Comparison of ENCODE assay signal across 8 mouse cellular contexts in genomic region chr8:94013026-94013612, GRCm38 (mm10). TPM values are rescaled to one million over a fixed set of nuclear protein-coding genes. Genes with fewer than 3 reads are reported as not detected.
A peak's percentile ranks its signal among the peaks of the same experiment; 100 is the strongest.
DNase-seq lines count a peak whose midpoint lies in the region; ATAC-seq and TF ChIP-seq lines count a peak whose summit lies in the region.

No protein-coding gene starts in this region.

- H3K27me3 ChIP-seq in heart, embryonic 16.5 days (ENCODE audit: control insufficient read depth, insufficient read depth, low read length), result no peaks in the 10 kb centered on the region
- H3K27me3 ChIP-seq in G1E (ENCODE audit: insufficient read depth, low read length), result no peaks in the 10 kb centered on the region
- no peaks in the 10 kb centered on the region for H3K27me3 ChIP-seq in forebrain, postnatal 0 days (ENCODE audit: insufficient read depth, low read length)
- H3K27me3 ChIP-seq in midbrain, embryonic 11.5 days (ENCODE audit: control insufficient read depth, insufficient read depth, low read length), result no peaks in the 10 kb centered on the region

- ATAC-seq in heart, embryonic 16.5 days (replicated peaks; ENCODE audit: extremely low read depth, insufficient read depth, low FRiP score), result no peak
- no peak for ATAC-seq in G1E (ENCODE audit: extremely low read depth, insufficient number of reproducible peaks, low FRiP score, poor library complexity, severe bottlenecking)
- no peak for ATAC-seq in forebrain, postnatal 0 days
- ATAC-seq in midbrain, embryonic 11.5 days (ENCODE audit: low FRiP score), result no peak

- H3K9ac ChIP-seq in heart, embryonic 16.5 days (ENCODE audit: low read length), result peak overlapping the region; percentile 99
- H3K9ac ChIP-seq in forebrain, postnatal 0 days, result peak overlapping the region; percentile 96
- H3K9ac ChIP-seq in midbrain, embryonic 11.5 days (ENCODE audit: low read length), result peak overlapping the region; percentile 96

- H3K4me3 ChIP-seq in heart, embryonic 16.5 days (ENCODE audit: low read length), result peak overlapping the region; percentile 99
- peak overlapping the region; percentile 87 for H3K4me3 ChIP-seq in G1E (ENCODE audit: low read depth, low read length)
- H3K4me3 ChIP-seq in forebrain, postnatal 0 days (ENCODE audit: low read depth, low read length), result peak overlapping the region; percentile 93
- peak overlapping the region; percentile 92 for H3K4me3 ChIP-seq in midbrain, embryonic 11.5 days (ENCODE audit: low read depth, low read length)

- H3K27ac ChIP-seq in heart, embryonic 16.5 days (ENCODE audit: low read length), result peak overlapping the region; percentile 95
- peak overlapping the region; percentile 95 for H3K27ac ChIP-seq in forebrain, postnatal 0 days (ENCODE audit: low read depth, low read length)
- peak overlapping the region; percentile 90; the same call in 1 of the 2 replicates for H3K27ac ChIP-seq in midbrain, embryonic 11.5 days (ENCODE audit: low read depth, low read length)

- H3K4me2 ChIP-seq in heart, embryonic 16.5 days (ENCODE audit: low read depth, low read length), result peak overlapping the region; percentile 93
- peak overlapping the region; percentile 81 for H3K4me2 ChIP-seq in forebrain, postnatal 0 days (ENCODE audit: low read depth)
- H3K4me2 ChIP-seq in midbrain, embryonic 11.5 days, result peak overlapping the region; percentile 88

- H3K4me1 ChIP-seq in heart, embryonic 16.5 days (ENCODE audit: control insufficient read depth, insufficient read depth, low read length), result peaks cover 28% of the 10 kb centered on the region
- H3K4me1 ChIP-seq in G1E (ENCODE audit: insufficient read depth, low read depth, low read length), result peaks cover 37% of the 10 kb centered on the region
- peaks cover 13% of the 10 kb centered on the region; the same call in 1 of the 2 replicates for H3K4me1 ChIP-seq in forebrain, postnatal 0 days (ENCODE audit: insufficient read depth)
- H3K4me1 ChIP-seq in midbrain, embryonic 11.5 days (ENCODE audit: control insufficient read depth, insufficient read depth, low read length), result peaks cover 21% of the 10 kb centered on the region

- no peaks in the 10 kb centered on the region for H3K9me3 ChIP-seq in heart, embryonic 16.5 days (replicated peaks; ENCODE audit: control insufficient read depth, low read length)
- H3K9me3 ChIP-seq in G1E (replicated peaks), result no peaks in the 10 kb centered on the region
- H3K9me3 ChIP-seq in forebrain, postnatal 0 days (ENCODE audit: low read length), result no peaks in the 10 kb centered on the region
- no peaks in the 10 kb centered on the region for H3K9me3 ChIP-seq in midbrain, embryonic 11.5 days (ENCODE audit: control insufficient read depth, low read length)

- WGBS in heart, embryonic 16.5 days, result 19% methylated on average over 7 of the region's 7 CpGs
- WGBS in forebrain, postnatal 0 days, result 35% methylated on average over 7 of the region's 7 CpGs
- 44% methylated on average over 7 of the region's 7 CpGs for WGBS in midbrain, embryonic 11.5 days

- no peak for DNase-seq in heart, postnatal 25 days (ENCODE audit: low spot score)
- no peak for DNase-seq in G1E (ENCODE audit: low spot score)
- DNase-seq in forebrain, postnatal 0 days, result no peak
- DNase-seq in midbrain, embryonic 11.5 days (ENCODE audit: low spot score, missing footprints), result no peak
- DNase-seq in gastrocnemius, postnatal 4 days (ENCODE audit: low spot score in 2 of 2), result no peak
- DNase-seq in ovary, postnatal 14 days (ENCODE audit: low spot score), result no peak
- DNase-seq in testis, postnatal 14 days (ENCODE audit: low spot score), result no peak

- intact Hi-C loops in heart, postnatal 25 days (cut with DNase I), result no loop called here

- no peaks in the 10 kb centered on the region for H3K36me3 ChIP-seq in heart, embryonic 16.5 days (ENCODE audit: control insufficient read depth, insufficient read depth)
- peaks cover 33% of the 10 kb centered on the region for H3K36me3 ChIP-seq in G1E (replicated peaks)
- H3K36me3 ChIP-seq in forebrain, postnatal 0 days (ENCODE audit: insufficient read depth), result no peaks in the 10 kb centered on the region
- H3K36me3 ChIP-seq in midbrain, embryonic 11.5 days (ENCODE audit: control insufficient read depth, insufficient read depth, low read length), result no peaks in the 10 kb centered on the region

- TF ChIP-seq CTCF in G1E (IDR thresholded peaks at IDR 0.05; ENCODE audit: low read depth, low read length), result no peak
- no peak for TF ChIP-seq CTCF in forebrain, postnatal 0 days (IDR thresholded peaks at IDR 0.05; ENCODE audit: low read depth)

RNA-seq across cellular contexts. Expression of gene Amfr, which starts 0.5 kb away (rescaled TPM):
- 43.3 and 45.5 TPM in 2 replicates for polyA plus RNA-seq in heart, embryonic 16.5 days (2015; fragmentation: Nextera tagmentation; extraction: Ambion mirVana)
- total RNA-seq in heart, postnatal 25 days (2021), result 100 to 1,000 TPM; 112 to 121 TPM
- total RNA-seq in G1E (2014; fragmentation: Nextera tagmentation) (35.7 and 65.9 TPM in 2 replicates), G1E (2017) (108 and 123 TPM in 2 replicates)
- polyA plus RNA-seq in G1E (2012), result 20.7 and 26.1 TPM in 2 replicates
- 163 and 217 TPM in 2 replicates for total RNA-seq in forebrain, postnatal 0 days (2014; rRNA removed)
- 82.8 and 90.2 TPM in 2 replicates for polyA plus RNA-seq in forebrain, postnatal 0 days (2015; fragmentation: Nextera tagmentation; extraction: Ambion mirVana)
- 56.8 and 64.7 TPM in 2 replicates for polyA plus RNA-seq in midbrain, embryonic 11.5 days (2014; fragmentation: Nextera tagmentation; extraction: Ambion mirVana)
- 10 to 100 TPM; 93.2 to 98.0 TPM for total RNA-seq in gastrocnemius, postnatal 4 days (2021)

RNA-seq across cellular contexts. Expression of gene Nudt21, which starts 23.7 kb away (rescaled TPM):
- 64.5 and 76.9 TPM in 2 replicates for polyA plus RNA-seq in heart, embryonic 16.5 days (2015; fragmentation: Nextera tagmentation; extraction: Ambion mirVana)
- total RNA-seq in heart, postnatal 25 days (2021), result 10 to 100 TPM; 24.8 to 27.1 TPM
- total RNA-seq in G1E (2014; fragmentation: Nextera tagmentation), result 33.2 and 48.8 TPM in 2 replicates
- 157 and 165 TPM in 2 replicates for total RNA-seq in G1E (2017)
- 470 and 611 TPM in 2 replicates for polyA plus RNA-seq in G1E (2012)
- 107 and 110 TPM in 2 replicates for total RNA-seq in forebrain, postnatal 0 days (2014; rRNA removed)
- 104 and 131 TPM in 2 replicates for polyA plus RNA-seq in forebrain, postnatal 0 days (2015; fragmentation: Nextera tagmentation; extraction: Ambion mirVana)
- polyA plus RNA-seq in midbrain, embryonic 11.5 days (2014; fragmentation: Nextera tagmentation; extraction: Ambion mirVana), result 198 and 200 TPM in 2 replicates
- 10 to 100 TPM; 36.1 to 40.5 TPM for total RNA-seq in gastrocnemius, postnatal 4 days (2021)

RNA-seq across cellular contexts. Expression of gene Ogfod1, which starts 23.9 kb away (rescaled TPM):
- polyA plus RNA-seq in heart, embryonic 16.5 days (2015; fragmentation: Nextera tagmentation; extraction: Ambion mirVana), result 11.1 and 12.2 TPM in 2 replicates
- total RNA-seq in heart, postnatal 25 days (2021), result 10 to 100 TPM; 29.5 to 30.1 TPM
- total RNA-seq in G1E (2014; fragmentation: Nextera tagmentation) (23.9 and 31.9 TPM in 2 replicates), G1E (2017) (9.8 and 11.7 TPM in 2 replicates)
- 7.3 and 9.5 TPM in 2 replicates for polyA plus RNA-seq in G1E (2012)
- total RNA-seq in forebrain, postnatal 0 days (2014; rRNA removed), result 15.4 and 17.9 TPM in 2 replicates
- polyA plus RNA-seq in forebrain, postnatal 0 days (2015; fragmentation: Nextera tagmentation; extraction: Ambion mirVana), result 5.3 and 8.2 TPM in 2 replicates
- polyA plus RNA-seq in midbrain, embryonic 11.5 days (2014; fragmentation: Nextera tagmentation; extraction: Ambion mirVana), result 11.1 and 11.6 TPM in 2 replicates
- 10 to 100 TPM; 19.2 to 20.2 TPM for total RNA-seq in gastrocnemius, postnatal 4 days (2021)
